Mouse (Mus musculus): Measurements from ENCODE around the gene Polr1c.

The Polr1c gene

DNA sequence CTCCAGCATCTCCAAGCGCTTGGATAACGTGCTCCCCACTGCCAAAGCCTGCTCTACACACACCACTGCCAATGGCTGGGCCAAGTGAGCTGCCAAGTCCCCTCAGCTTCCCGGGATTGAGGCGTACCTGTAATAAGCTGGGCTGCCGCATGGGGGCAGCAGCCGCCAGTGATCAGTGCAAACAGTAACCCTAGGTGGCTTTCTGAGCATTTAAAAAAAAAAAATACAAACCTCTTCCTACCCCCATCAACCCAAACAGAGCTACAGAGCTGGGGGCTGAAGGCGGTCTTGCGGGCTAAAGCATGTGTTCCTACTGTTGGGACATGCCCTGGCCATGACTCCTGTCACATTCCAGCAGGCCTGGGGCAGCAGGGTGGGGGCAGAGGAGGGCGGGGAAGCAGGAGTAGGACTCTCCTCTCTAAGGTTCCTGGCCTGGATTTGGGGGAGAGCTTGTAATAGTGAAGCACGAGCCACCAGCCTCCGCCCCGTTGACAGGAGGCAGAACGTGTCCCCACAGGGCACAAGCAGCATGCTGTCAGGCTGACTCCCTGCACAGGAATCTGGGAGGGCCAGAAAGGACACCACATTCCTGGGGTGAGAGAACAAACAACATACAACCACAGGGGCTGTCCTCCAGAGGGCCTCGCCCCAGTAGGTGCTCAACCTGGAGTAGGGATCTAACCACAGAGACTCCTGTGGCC is 18.2 kb upstream of the Polr1c start:
- DNase-seq (ENCODE audit: low spot score) = peak; percentile 79

DNA sequence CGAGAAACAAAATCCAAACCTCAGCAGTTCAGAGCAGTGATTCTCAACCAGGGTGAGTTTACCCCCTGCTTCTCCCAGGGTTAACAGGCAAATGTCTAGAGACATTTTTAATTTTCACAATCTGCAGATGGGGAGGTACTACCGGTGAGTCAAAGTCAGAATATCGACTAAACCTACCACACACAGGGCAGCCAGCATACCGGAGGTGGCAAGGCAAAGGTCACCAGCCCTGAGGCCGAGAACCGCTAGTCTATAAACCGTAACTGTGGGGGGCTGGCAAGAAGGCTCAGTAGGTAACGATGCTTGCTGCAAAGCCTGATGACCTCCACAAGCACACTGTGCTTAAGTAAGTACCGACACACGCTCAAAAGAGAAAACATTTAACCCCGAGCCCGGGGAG is 17.6 kb upstream of the Polr1c start:
- DNase-seq (ENCODE audit: low spot score) = no peak

DNA sequence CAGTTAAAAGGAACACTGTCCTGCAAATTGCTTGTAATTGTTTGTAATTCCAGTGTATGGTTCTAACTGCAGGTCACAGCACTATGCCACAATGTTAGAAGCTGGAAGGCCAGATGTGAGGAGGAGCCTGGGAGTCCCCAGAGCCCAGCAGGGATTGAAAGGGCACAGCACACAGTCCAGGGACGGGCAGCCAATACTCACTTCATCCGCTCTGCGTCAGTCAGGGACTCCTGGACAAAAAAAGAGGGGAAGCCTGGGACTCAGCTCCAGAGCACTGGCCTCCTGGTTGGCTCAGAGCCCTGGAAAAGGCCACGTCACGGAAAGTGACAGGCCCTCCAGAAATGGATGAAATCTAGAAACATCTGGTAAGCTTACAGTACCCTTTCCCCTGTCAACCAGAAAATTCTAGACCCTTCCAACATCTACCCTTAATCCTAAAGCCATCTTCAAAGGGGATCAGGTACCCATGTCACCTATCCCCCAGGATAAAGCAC is 14.4 kb upstream of the Polr1c start:
- DNase-seq (ENCODE audit: low spot score) = no peak

DNA sequence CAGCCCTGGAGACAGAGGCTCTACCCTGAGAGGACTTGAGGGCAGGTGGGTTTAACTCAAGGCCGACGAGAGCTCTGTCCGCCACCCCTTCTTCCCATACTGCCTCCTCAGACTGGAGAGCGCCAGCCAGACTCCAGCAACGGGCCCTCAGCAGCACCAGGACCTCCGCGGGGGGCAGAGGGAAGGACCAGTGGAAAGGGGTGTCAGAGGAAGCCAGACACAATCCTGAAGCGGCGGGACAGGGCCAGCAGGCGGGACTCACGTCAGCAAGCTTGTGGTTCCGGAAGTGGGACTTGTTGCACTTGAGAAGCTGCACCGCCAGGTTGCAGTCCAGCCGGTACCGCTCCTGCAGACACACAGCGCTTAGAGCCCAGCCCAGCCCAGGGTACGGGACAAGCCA is 11.8 kb upstream of the Polr1c start:
- DNase-seq (ENCODE audit: low spot score) = no peak

DNA sequence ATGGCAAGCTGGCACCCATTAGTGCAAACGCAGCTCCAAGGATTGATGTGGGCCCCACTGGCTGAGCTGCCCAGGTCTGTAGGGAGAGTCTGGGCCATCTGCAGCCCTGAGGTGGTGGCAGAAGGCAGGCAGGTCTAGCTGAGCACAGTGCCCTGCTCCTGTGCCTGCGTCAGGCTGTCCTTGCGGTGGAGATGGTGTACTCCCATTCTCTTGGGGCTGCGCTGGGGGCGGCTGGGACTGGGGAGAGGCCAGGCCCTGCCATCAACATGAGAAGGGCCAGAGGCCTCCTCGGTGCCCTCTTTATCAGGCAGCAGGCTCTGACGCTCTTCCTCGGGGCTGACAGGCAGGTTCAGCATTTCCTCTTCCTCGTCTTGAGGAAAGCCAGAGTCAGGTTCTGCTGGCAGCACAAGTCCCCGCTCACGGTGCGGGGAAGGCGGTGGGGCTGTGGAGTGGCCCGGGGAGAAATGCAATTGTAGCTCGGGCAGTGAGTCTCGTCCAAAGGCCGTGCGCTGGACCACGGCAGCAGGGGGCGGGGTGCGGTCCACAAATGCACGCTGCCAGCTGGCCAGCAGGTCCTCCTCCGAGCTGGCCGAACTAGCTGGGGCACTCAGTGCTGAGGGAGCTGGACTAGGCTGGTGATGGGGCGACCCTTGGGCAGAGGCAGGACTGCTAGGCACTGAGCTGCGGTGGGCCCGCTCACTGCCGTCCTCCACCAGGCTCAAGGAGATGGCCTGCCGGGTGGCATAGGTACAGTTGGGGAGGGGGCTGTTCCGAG is 10.6 kb upstream of the Polr1c start:
- DNase-seq (ENCODE audit: low spot score) = no peak

DNA sequence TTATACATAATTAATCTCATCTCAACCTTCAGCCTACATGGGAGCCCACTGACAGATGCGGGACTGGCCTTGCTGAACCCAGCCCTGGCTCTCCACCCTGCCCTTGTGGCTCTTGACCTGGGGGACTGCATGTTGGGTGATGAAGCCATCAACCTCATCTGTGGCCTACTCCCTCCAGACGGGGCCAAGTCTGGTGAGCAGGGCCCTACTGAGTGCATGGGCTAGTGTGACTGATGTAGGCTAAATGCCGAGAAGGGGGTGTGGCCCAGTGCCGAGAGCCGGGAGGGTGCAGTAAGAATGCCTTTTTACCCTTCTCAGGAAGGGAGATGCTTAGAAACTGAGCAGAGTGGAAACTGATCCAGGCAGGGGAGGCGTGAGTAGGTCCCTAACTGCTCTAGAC is 7.3 kb upstream of the Polr1c start:
- DNase-seq (ENCODE audit: low spot score) = no peak

DNA sequence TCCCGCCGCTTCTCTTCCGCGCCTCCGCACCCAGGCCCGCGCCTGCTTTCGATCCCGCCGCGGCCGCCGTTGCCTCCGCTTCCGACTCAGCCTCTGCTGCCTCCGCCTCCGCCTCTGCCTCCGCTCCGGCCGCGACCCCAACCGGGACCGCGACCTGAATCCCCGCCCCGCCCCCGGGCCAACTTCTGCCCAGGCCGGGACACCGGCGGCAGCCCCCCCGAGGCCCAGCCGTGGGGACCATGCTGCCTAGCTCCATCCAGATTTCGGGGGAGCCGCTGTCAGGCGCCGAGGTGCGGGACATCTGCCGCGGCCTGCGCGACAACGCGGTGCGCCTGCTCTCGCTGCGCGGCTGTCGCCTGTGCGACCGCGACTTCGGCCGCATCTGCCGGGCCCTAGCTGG is 6.3 kb upstream of the Polr1c start:
- DNase-seq (ENCODE audit: low spot score) = peak; percentile 51

DNA sequence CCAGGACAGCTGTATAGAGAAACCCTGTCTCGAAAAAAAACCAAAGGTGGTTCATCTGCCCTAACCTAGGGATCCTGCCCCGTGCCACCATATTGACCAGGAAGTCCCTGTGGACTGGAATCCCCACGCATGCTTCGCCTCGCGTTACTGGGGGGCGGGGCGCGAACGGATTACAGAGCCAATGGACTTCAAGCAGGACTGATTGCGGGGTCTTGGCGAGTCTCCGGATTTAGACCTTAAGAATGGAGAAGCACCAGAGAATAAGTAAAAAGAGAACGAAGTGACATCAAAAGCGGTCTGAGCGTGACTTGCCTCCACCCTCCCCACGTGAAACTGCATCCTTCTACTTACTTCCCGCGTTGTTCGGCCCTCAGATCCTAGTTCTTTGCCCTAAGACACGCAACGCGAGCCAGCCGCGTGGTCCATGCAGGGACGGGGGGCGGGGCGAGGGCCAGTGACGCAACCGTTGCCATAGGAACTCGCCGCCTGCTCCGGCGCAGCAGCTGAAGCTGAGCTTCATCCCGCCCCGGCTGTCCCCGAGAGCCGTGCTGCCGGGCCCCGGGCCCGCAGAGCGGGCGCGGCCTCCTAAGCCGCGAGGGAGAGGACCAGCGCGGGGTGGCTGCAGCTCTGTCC is 5.7 kb upstream of the Polr1c start, which contains the start of gene Lrrc73:
Gene Lrrc73 (plus strand): TSS at position 80 of the 633 bp plus-strand sequence.
- DNase-seq (ENCODE audit: low spot score) = peak; percentile 91

DNA sequence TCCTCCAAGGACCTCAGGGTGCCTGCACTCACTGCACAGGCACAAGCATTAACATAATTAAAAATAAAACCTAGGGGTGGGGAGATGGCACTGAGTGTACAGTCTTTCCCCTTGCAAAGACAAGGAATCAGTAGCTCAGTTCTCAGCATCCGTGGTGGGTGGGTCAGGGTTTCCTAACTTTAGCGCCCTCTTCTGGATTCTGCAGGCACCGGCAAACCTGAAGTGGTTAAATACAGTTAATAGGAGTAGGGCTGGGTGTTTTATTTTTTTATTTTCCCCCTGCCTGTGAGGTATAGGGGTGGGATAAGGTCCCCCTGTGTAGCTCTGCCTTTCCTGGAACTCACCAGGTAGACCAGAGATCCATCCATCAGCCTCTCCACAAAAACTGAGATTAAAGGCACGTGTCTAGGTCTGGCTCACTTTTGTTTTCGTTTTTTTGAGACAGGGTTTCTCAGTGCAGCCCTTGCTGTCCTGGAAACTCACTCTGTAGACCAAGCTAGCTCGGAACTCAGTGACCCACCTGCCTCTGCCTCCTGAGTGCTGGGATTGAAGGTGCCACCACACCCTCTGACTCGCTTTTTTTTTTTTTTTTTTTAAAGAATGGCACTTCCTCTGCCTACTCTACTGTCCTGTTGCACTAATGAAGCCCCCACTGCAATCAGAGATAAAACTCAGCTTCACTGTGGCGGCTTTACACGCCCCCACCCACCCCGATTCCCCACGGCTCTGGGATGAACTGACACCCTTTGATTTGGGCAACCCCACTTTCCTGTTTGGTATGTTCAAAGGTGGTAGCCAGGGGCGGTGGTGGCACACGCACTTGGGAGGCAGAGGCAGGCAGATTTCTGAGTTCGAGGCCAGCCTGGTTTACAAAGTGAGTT is 5.0 kb upstream of the Polr1c start:
- no peak for DNase-seq (ENCODE audit: low spot score)

DNA sequence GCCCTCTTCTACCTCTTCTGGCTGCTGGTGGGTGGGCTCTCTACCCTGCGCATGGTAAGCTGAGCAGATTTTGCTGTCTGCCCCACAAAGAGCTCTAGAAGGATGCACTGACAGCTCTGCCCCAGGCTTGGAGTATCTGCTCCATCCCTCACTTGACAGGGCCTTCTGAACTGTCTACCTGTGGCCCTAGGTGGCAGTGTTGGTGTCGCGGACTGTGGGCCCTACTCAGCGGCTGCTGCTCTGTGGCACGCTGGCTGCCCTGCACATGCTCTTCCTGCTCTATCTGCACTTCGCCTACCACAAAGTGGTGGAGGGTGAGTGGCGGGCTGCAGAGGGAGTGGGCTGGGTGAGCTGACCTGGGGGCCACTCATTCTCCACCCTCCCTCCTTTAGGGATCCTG is 3.3 kb upstream of the Polr1c start:
- DNase-seq (ENCODE audit: low spot score) = no peak

DNA sequence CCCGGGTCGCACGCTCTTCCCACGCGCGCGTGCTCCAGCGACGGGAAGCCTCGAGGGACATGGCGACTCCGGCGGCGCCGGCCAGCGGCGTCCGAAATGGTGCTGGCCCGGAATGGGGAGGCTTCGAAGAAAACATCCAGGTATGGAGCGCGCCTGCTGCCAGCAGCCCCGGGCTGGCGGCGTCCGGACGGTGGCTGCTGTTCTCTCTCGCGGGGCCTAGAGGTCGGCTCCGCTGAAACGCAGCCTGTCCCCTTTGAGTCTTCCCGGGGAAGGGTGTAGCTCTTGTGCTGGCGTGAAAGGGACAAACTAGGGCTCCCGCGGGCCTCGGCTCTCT is 302 bp upstream of the Polr1c start:
- DNase-seq (ENCODE audit: low spot score) = no peak

DNA sequence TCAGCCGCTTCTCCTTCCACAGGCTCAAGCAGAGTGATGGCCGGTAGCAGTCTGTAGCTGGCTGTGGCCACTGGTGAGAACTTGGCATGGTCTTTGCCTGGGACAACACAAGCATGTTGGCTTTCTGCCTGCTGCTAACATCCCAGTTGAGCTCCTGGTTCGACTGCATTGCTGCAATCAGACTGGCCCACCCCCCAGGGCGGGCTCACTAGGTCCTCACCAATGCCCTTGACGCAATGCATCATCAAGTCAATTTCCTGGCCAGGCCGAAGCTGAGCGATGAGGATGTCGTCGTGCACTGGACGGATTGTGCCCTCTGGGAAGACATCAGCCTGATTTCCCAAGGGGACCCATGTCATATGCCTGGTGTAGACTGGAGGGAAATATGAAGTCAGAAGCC is 3.3 kb downstream of the Polr1c start:
- peak; percentile 42 for DNase-seq (ENCODE audit: low spot score)

DNA sequence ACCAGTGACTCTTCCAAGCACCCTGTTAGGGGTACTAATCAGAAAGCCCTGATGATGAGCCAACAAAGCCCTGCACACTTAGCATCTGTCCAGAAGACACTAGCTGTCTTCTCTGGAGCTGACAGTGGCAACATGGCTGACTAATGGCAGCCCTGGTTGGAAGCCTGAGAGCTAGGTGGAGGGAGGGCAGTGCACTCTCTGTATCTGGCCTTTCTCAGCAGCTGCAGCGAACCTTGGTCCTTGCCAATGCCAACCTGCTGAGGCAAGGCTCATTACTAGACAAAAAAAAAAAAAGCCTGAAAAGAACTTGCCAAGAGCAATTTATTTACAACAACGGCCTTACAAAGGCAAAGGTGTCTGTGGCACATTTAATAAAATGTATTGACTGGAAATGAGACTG is 4.2 kb downstream of the Polr1c start:
- no peak for DNase-seq (ENCODE audit: low spot score)

DNA sequence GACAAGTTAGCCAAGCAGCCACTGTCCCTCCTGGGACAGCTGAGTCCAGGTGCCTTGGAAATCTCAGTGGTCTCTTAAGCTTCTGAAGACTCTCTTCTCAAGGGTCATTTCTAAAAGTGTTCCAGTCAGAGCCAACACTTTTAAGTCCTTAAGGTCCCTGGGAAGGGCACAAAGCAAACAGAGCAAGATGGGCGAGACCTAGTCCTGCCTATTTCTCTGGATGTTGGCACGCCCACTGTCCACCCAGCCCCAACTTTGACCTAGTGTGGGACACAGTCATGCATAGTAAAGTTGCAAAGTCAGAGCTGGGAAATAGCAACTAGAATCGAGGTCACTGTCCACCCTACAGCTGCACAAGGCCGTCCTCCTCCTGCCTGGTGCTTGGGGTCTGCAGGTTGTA is 4.9 kb downstream of the Polr1c start:
- DNase-seq (ENCODE audit: low spot score) = no peak

DNA sequence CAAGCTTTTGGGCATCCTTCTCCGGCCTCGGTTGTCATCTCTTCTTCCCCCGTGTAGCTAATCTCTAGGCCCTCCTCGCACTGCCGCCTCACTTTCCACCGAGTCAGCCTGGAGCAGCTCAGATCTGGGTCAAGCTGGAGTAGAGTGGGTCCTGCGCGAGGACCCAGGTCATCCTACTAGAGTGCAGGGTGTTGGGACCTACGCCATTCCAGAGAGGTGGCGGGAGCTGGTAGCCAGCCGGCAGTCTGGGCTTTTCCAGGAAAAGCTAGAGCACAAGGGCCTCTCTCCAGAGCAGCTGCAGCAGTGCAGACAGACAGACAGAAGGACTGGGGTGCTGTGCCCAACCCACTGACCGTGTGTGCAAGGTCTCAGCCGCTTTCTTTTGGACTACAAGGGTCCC is 5.6 kb downstream of the Polr1c start:
- DNase-seq (ENCODE audit: low spot score) = no peak

DNA sequence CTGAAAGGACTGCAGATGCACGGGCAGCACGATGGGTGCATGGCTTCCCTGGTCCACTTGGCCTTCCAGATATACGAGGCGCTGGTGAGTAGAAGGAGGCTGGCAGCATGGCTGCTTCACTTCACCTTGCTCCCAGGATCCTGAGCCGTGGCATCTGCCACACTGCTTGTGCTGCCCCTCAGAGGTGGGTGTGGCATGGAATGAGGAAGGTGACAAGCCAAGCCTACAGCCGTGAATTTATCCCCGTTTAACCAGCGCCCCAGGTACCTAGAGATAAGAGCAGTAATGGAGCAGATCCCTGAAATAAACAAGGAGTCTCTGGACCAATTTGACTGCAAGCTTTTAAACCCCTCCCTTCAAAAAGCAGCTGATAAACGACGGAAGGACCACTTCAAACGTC is 6.4 kb downstream of the Polr1c start:
- no peak for DNase-seq (ENCODE audit: low spot score)

DNA sequence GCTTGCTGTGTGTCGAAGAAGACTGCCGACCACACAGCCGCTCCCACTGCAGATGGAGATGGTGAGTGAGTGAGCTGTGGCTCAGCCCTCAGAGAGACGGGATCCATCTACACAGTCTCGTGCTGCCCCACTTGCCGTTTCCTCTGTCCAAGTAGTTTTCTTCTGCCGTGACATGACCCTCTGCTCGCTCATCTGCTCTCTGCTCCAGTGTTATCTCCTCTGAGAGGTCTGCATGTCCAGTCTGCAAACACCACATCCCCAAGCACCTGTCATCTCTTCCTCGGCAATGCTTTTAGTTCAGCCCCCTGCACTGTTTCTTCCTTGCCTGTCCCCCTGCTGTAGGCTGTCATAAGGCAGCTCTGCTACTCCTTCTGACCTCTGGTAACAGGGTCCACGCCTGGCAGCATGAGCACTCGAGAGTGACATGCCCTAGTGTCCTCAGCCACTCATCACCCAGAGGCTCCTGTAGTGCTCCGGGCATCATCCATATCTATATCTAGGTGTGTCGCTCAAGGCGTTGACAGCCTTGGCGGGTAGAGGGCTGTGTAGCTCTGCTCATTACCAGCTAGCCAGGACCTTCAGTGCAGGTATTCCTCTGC is 8.2 kb downstream of the Polr1c start:
- no peak for DNase-seq (ENCODE audit: low spot score)

DNA sequence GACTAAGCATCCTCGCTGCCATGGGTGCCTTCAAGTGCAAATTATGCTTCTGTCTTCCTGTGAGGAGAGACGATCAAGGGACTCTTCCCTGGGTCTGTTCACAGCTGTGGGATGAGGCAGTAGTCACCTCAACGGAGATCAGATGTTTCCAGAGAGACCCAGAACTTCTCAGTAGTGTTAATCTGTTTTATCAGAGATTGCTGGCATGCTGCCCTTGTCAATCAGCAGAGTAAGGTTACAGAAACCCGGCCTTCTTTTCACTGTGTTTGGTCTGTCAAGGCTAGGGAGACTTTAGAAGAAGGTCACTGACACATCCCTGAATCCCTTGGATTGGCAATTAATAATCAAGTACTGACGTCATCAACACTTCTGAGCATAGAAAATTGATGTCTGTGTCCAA is 10.4 kb downstream of the Polr1c start:
- DNase-seq (ENCODE audit: low spot score) = no peak

DNA sequence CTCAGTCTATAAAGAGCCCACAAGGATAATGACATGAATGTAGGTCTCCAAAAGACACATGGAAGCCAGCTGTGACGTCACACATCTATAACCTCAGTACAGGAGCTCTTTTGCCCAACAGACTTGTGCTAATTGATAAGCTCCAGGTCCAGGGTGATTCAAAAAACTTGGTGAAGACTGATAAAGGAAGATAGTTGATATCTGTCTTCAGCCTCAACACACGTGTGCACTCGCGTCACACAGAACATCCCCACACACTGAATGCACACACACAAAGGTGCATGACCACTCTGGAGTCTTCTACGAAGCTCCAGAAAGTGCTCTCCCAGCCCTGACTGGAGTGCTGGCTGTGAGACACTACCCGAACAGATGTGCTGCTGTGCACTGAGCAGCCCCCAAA is 10.8 kb downstream of the Polr1c start:
- DNase-seq (ENCODE audit: low spot score) = no peak

DNA sequence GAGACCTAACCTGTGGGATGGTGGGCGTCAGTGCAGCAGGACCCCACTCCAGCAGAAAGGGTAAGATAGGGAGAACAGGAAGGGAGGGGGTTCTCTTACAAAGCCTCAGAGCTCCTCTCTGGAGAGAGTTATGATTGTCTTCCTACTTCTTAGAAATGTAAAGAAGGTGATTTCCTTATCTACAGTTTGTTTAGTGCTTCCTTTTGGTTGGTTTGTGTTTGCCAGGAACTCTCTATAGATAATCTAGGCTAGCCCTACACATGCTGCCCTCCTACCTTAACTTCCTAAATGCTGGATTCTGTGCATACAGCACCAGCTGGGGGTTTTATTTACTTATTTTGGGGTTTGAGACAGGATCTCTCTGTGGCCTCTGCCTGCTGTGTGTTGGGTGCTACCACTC is 11.8 kb downstream of the Polr1c start:
- no peak for DNase-seq (ENCODE audit: low spot score)

DNA sequence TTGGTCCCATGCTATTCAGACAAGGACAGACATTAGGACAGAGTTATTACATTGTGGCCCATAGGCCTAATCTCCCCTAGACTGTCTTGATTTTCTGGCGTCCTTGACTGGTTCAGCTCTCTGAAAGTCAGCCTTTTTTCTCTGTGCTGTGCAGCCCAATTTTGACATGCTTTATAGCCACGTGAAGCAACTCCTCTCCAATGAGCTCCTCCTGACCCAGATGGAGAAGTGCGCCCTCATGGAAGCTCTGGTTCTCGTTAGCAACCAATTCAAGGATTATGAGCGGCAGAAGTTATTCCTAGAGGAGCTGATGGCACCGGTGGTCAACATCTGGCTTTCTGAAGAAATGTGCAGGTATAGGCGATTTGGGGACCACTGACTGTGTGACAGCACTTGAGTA is 20.3 kb downstream of the Polr1c start:
- no peak for DNase-seq (ENCODE audit: low spot score)

DNA sequence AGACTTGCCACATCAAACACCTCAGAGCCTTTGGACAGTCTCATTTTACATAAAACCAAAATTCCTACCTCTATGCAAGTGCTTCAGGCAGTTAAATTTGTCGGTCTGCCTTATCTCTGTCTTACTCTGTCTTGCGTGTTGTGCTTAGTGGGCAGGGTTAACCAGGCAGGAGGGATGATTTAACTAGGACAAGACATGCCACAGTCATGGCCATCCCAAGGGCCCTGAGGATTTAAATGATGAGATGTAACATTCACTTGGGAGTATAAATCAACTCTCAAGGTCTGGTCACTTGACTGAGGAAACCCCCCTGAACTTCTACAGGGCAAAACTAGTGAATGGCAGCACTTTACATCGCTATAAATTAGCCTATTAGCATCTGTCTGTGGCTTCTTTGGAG is 26.3 kb downstream of the Polr1c start:
- DNase-seq (ENCODE audit: low spot score) = no peak
